7 mouse cellular contexts compared by ENCODE assay signal in the genomic region with DNA sequence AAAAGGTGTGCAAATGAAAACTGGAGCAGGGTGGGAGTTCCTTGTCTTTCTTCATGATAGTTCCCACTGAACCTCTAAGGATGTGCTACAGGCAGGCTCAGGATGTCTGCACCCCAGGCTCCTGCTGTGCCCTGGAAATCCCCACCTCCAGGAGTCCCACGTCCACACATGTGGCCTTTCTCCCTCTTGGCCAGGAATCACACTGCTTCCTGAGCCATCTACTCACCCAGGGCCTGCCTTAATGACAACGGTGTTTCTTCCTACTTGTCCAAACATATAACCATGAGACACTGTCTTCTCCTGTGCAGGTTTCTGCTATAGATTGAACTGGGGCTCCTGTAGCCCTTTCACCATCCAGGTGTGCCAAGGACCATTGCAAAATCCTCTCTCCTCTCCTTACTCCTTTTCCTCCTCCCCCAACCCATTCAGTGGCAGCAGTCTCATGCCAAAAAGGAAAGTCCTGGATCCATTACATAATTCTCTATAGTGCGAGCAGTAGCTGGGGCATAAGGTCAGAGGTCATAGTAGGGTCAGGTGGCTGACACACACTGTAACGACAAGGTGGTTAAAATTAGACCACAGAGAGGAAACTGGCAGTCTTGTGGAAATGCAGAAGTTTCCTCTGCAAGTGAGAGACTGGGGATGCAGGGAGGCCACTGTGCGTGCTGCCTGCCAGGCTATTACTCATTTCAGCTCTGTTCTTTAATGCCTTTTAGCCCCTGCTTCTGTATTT. TPM values are rescaled to one million over a fixed set of nuclear protein-coding genes. Genes with fewer than 3 reads are reported as not detected.
A peak's percentile ranks its signal among the peaks of the same experiment; 100 is the strongest.
DNase-seq lines count a peak whose midpoint lies in the region; ATAC-seq and TF ChIP-seq lines count a peak whose summit lies in the region.

No protein-coding gene starts in this region.

- no peak overlapping the region for H3K9ac ChIP-seq in lung, embryonic 16.5 days (ENCODE audit: low read length)

- H3K4me3 ChIP-seq in G1E (ENCODE audit: low read depth, low read length) = no peak overlapping the region
- no peak overlapping the region for H3K4me3 ChIP-seq in lung, embryonic 16.5 days (ENCODE audit: low read length)

- ATAC-seq in G1E (ENCODE audit: extremely low read depth, insufficient number of reproducible peaks, low FRiP score, poor library complexity, severe bottlenecking) = no peak
- peak; percentile 69 for ATAC-seq in inflammation-experienced regulatory T-cells, adult 6 months
- ATAC-seq in lung, embryonic 16.5 days (ENCODE audit: low read depth) = no peak

- peaks cover 20% of the 10 kb centered on the region for H3K4me1 ChIP-seq in G1E (ENCODE audit: insufficient read depth, low read depth, low read length)
- peaks cover 53% of the 10 kb centered on the region for H3K4me1 ChIP-seq in lung, embryonic 16.5 days (replicated peaks; ENCODE audit: control insufficient read depth, insufficient read depth, low read length)

- WGBS in lung, embryonic 16.5 days = 47% methylated on average over 5 of the region's 5 CpGs

- no peak for TF ChIP-seq CTCF in G1E (IDR thresholded peaks at IDR 0.05; ENCODE audit: low read depth, low read length)

- H3K27me3 ChIP-seq in G1E (ENCODE audit: insufficient read depth, low read length) = no peaks in the 10 kb centered on the region
- H3K27me3 ChIP-seq in lung, embryonic 16.5 days (ENCODE audit: control insufficient read depth, insufficient read depth, low read depth, low read length) = no peaks in the 10 kb centered on the region

- H3K36me3 ChIP-seq in G1E (replicated peaks) = peaks cover 84% of the 10 kb centered on the region
- H3K36me3 ChIP-seq in lung, embryonic 16.5 days (ENCODE audit: control insufficient read depth, insufficient read depth, low read length) = no peaks in the 10 kb centered on the region

- H3K27ac ChIP-seq in lung, embryonic 16.5 days (ENCODE audit: low read length) = peak overlapping the region; percentile 3; the same call in 1 of the 2 replicates

- no peaks in the 10 kb centered on the region for H3K9me3 ChIP-seq in G1E (replicated peaks)
- no peaks in the 10 kb centered on the region for H3K9me3 ChIP-seq in lung, embryonic 16.5 days (ENCODE audit: control insufficient read depth, low read length)

- no peak overlapping the region for H3K4me2 ChIP-seq in lung, embryonic 16.5 days (ENCODE audit: low read depth, low read length)

- DNase-seq in G1E (ENCODE audit: low spot score) = peak; percentile 21
- peak; percentile 53 to 76 for DNase-seq in adrenal gland, postnatal 36 days
- DNase-seq in cerebellum, postnatal 14 days = no peak
- no peak for DNase-seq in urinary bladder, adult 2 months (ENCODE audit: low spot score)
- no peak for DNase-seq in gastrocnemius, postnatal 25 days

RNA-seq across cellular contexts. Expression of a gene that starts 32.5 kb away (rescaled TPM):
- not detected in 2 replicates for total RNA-seq in G1E (2014; fragmentation: Nextera tagmentation)
- 0.05 TPM in 1 of 2 replicates, not detected in the other for total RNA-seq in G1E (2017)
- polyA plus RNA-seq in G1E (2012) = 0.22 and 0.29 TPM in 2 replicates
- 1 to 10 TPM; 8.3 to 9.0 TPM for total RNA-seq in adrenal gland, postnatal 36 days (2021)
- under 1 TPM; 0.21 to 0.50 (median 0.38) TPM for polyA plus RNA-seq in inflammation-experienced regulatory T-cells, adult 6 months (2017; shearing (Covaris generic))
- polyA plus RNA-seq in lung, embryonic 16.5 days (2015; fragmentation: Nextera tagmentation; extraction: Ambion mirVana) = 8.4 and 8.5 TPM in 2 replicates
- polyA plus RNA-seq in urinary bladder, adult 2 months (2012; rRNA removed) = 16.9 and 20.7 TPM in 2 replicates
- total RNA-seq in gastrocnemius, postnatal 25 days (2021) = 1 to 10 TPM; 5.7 to 5.9 TPM

RNA-seq across cellular contexts. Expression of a gene that starts 41.8 kb away (rescaled TPM):
- total RNA-seq in G1E (2014; fragmentation: Nextera tagmentation) (21.0 and 21.8 TPM in 2 replicates), G1E (2017) (20.9 and 21.7 TPM in 2 replicates)
- polyA plus RNA-seq in G1E (2012) = 2.0 and 2.4 TPM in 2 replicates
- total RNA-seq in adrenal gland, postnatal 36 days (2021) = 10 to 100 TPM; 20.7 to 22.4 TPM
- polyA plus RNA-seq in inflammation-experienced regulatory T-cells, adult 6 months (2017; shearing (Covaris generic)) = 10 to 100 TPM; 27.9 to 36.4 (median 32.7) TPM
- polyA plus RNA-seq in lung, embryonic 16.5 days (2015; fragmentation: Nextera tagmentation; extraction: Ambion mirVana) = 24.0 and 24.2 TPM in 2 replicates
- 16.0 and 19.9 TPM in 2 replicates for polyA plus RNA-seq in urinary bladder, adult 2 months (2012; rRNA removed)
- 1 to 10 TPM; 2.8 to 3.3 TPM for total RNA-seq in gastrocnemius, postnatal 25 days (2021)

RNA-seq across cellular contexts. Expression of a gene that starts 54.2 kb away (rescaled TPM):
- 4.7 and 10.0 TPM in 2 replicates for total RNA-seq in G1E (2014; fragmentation: Nextera tagmentation)
- 6.1 and 8.7 TPM in 2 replicates for total RNA-seq in G1E (2017)
- polyA plus RNA-seq in G1E (2012) = 61.5 and 93.9 TPM in 2 replicates
- 10 to 100 TPM; 29.8 to 30.6 TPM for total RNA-seq in adrenal gland, postnatal 36 days (2021)
- 10 to 100 TPM in 2 of 3 experiments, 1 to 10 TPM in 1; 4.0 to 15.3 (median 11.7) TPM for polyA plus RNA-seq in inflammation-experienced regulatory T-cells, adult 6 months (2017; shearing (Covaris generic))
- 17.1 and 17.9 TPM in 2 replicates for polyA plus RNA-seq in lung, embryonic 16.5 days (2015; fragmentation: Nextera tagmentation; extraction: Ambion mirVana)
- 20.1 and 26.6 TPM in 2 replicates for polyA plus RNA-seq in urinary bladder, adult 2 months (2012; rRNA removed)
- total RNA-seq in gastrocnemius, postnatal 25 days (2021) = 1 to 10 TPM; 5.6 to 5.8 TPM

RNA-seq across cellular contexts. Expression of a gene that starts 56.8 kb away (rescaled TPM):
- total RNA-seq in G1E (2014; fragmentation: Nextera tagmentation) (not detected in 2 replicates), G1E (2017) (not detected in 2 replicates)
- not detected in 2 replicates for polyA plus RNA-seq in G1E (2012)
- 10 to 100 TPM; 37.3 to 53.0 TPM for total RNA-seq in adrenal gland, postnatal 36 days (2021)
- 1 to 10 TPM; 1.3 to 2.5 (median 2.2) TPM for polyA plus RNA-seq in inflammation-experienced regulatory T-cells, adult 6 months (2017; shearing (Covaris generic))
- 2.0 and 2.9 TPM in 2 replicates for polyA plus RNA-seq in lung, embryonic 16.5 days (2015; fragmentation: Nextera tagmentation; extraction: Ambion mirVana)
- 23.3 and 34.8 TPM in 2 replicates for polyA plus RNA-seq in urinary bladder, adult 2 months (2012; rRNA removed)
- total RNA-seq in gastrocnemius, postnatal 25 days (2021) = 1 to 10 TPM in 1 of 2 experiments, under 1 TPM in 1; 1.00 to 1.7 TPM

Comparison
In these comparisons a context has a peak if more than half of its experiments do, and no peak if none do; other contexts are left out.
1. DNase-seq: peak in G1E (single experiment) and adrenal gland, postnatal 36 days (2 of 2); none in cerebellum, postnatal 14 days (0 of 2), urinary bladder, adult 2 months (single experiment) and gastrocnemius, postnatal 25 days (single experiment).